Mouse (Mus musculus) hindbrain, embryonic 14.5 days (tissue): ENCODE results near the gene Myo1b. TPM values are rescaled to one million over a fixed set of nuclear protein-coding genes. Genes with fewer than 3 reads are reported as not detected.

Experiments used
- ATAC-seq: fragments of 200-750 bp; cut with Nextera tagmentation; 2 replicates; pipeline ENCODE4 v1.8.0; 2017; ENCODE audit warnings: moderate number of reproducible peaks, mild to moderate bottlenecking, moderate TSS enrichment, moderate library complexity; ENCODE audit not compliant: low FRiP score
- DNase-seq: peaks from one replicate; pipeline ENCODE4 v3.0.0-alpha.2; 2015; ENCODE audit warnings: low spot score
- H3K27ac ChIP-seq: fragments of 300-500 bp; sonication (generic); 2 replicates; pipeline ENCODE4 v1.5.1; 2014; ENCODE audit warnings: mild to moderate bottlenecking, moderate library complexity
- H3K27me3 ChIP-seq: fragments of 300-500 bp; sonication (generic); 2 replicates; pipeline ENCODE4 v1.6.1; 2014; ENCODE audit warnings: mild to moderate bottlenecking, low read length, mixed read lengths; ENCODE audit not compliant: control insufficient read depth, insufficient read depth
- H3K36me3 ChIP-seq: fragments of 300-500 bp; sonication (generic); replicated peaks from 2 replicates; pipeline ENCODE4 v1.6.1; 2014; ENCODE audit not compliant: control insufficient read depth, insufficient read depth
- H3K4me1 ChIP-seq: fragments of 300-500 bp; sonication (generic); replicated peaks from 2 replicates; pipeline ENCODE4 v1.6.1; 2014; ENCODE audit warnings: antibody characterized with exemption, low read length, mixed read lengths; ENCODE audit not compliant: control insufficient read depth, insufficient read depth
- H3K4me2 ChIP-seq: fragments of 300-500 bp; sonication (generic); replicated peaks from 2 replicates; pipeline ENCODE4 v1.6.1; 2014; ENCODE audit warnings: mild to moderate bottlenecking, moderate library complexity
- H3K4me3 ChIP-seq: fragments of 300-500 bp; sonication (generic); replicated peaks from 2 replicates; pipeline ENCODE4 v1.5.1; 2014; ENCODE audit warnings: mild to moderate bottlenecking, low read length
- H3K9ac ChIP-seq: fragments of 300-500 bp; sonication (generic); 2 replicates; pipeline ENCODE4 v1.6.1; 2014
- H3K9me3 ChIP-seq: fragments of 300-500 bp; sonication (generic); 2 replicates; pipeline ENCODE4 v1.6.1; 2016; ENCODE audit warnings: low read length; ENCODE audit not compliant: control insufficient read depth
- WGBS: fragments of 180-500 bp; shearing (Covaris S2); extraction: QIAGEN DNeasy Blood & Tissue Kit; methylation state at CpG from one replicate; pipeline ENCODE4 v1.1.7; 2014; 5-methylcytosine and 5-hydroxymethylcytosine counted together
- polyA plus RNA-seq: library from polyadenylated mRNA; unstranded; fragments of >200 nt; fragmentation: Nextera tagmentation; extraction: Ambion mirVana; gene quantifications from 2 replicates; pipeline ENCODE4 v1.2.1, GENCODE M21; 2014

Myo1b gene
- polyA plus RNA-seq, 1 experiment from 2014 or later = 81.5 TPM

DNA sequence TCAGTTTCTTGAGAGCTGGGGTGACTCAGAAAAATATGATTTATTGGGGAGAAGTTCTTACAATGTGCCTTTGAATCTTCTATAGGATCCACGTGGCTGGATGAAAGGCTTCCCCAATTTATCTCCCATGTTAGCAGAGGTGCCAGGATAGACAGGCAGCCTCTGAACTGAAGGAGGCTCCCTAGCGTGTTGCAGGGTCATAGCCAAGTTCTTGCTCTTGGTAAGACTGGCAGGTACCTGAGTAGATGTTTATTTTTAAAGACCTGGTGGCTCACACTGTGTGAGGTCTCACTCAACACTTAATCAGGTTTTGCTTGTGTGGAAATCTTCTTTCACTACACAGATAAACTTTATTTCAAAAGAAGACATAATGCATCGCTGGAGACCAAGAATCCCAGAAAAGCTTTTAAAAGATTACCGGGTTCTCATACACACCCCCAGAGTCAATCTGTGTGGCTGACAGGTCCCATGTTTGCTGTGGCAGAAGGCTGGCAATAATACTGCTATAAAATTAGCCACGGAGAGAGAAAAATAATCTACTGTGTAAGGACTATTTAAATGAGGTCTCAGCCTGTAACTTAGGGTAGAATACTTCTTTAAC, 176.5 kb downstream of the Myo1b start:
- no peak for ATAC-seq
- no peak overlapping the region for H3K27ac ChIP-seq
- 75% methylated on average over 5 of the region's 5 CpGs for WGBS
- no peak overlapping the region for H3K4me3 ChIP-seq
- H3K4me2 ChIP-seq = no peak overlapping the region
- no peak overlapping the region for H3K9ac ChIP-seq
- no peaks in the 10 kb centered on the region for H3K9me3 ChIP-seq
- no peaks in the 10 kb centered on the region for H3K4me1 ChIP-seq
- DNase-seq = no peak
- no peaks in the 10 kb centered on the region for H3K27me3 ChIP-seq
- H3K36me3 ChIP-seq = no peaks in the 10 kb centered on the region

DNA sequence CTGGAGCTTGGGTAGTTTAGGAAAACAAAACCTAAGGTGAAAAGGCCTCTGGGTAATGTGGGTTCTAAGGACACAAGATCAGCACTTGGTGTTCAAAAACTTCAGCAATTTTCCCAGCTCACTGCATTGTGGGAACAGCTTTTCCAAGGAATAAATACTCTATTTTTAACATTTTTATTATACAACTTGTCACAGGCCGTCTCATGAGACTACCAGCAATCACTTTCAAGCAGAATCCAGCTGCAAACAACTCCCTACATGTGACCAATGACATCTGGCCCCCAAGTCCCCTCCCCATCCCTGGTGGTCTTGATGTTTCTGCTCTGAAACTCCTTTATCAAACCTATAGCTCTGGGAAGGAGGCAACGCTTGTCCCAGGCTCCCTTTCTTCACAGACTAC, 179.0 kb downstream of the Myo1b start:
- Histone ChIP-seq H3K36me3 (no peaks in the 10 kb centered on the region), H3K27me3 (no peaks in the 10 kb centered on the region), H3K9ac (no peak overlapping the region), H3K4me3 (no peak overlapping the region), H3K27ac (no peak overlapping the region), H3K4me1 (no peaks in the 10 kb centered on the region), H3K4me2 (no peak overlapping the region), H3K9me3 (peaks cover 2% of the 10 kb centered on the region; the same call in 1 of the 2 replicates)
- WGBS = 80% methylated on average over 2 of the region's 2 CpGs
- DNase-seq = no peak
- ATAC-seq = no peak

DNA sequence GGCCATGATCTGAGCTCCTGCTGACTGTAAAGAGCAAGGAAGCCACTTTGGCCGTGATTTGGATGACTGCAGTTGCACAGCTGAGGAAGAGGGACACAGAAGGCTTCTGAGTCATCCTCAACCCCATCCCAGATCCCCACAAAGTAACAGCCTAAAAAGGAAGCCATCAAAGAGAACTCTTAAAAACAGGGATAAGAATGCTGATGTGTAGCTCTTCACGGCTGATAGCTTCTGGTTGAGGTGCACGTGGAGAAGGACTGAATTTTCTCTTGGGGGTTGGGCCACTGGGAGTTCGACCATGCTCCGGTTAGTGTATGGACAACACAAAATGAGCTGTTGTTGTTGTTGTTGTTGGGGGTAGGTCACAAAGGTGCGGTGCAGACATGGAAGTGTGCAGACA, 181.2 kb downstream of the Myo1b start:
- H3K4me2 ChIP-seq = no peak overlapping the region
- H3K4me3 ChIP-seq = no peak overlapping the region
- WGBS = 82% methylated on average over 6 of the region's 6 CpGs

DNA sequence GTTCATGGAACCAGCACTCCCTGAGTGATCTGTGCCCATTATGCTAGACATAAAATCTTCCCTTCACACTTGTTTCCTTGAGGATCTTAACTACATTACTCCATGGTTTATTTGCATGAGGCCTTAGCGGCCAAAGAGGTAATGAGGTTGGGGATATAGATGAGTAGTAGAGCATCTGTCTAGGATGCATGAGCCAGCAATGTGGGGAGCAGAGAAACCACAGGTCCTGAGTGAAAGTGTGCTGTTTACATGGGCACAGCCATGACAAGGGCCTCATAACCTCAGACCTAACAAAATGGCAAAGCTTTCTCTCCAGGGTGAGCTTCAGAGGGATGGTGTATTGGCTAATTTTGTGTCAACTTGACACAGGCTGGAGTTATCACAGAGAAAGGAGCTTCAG, 186.5 kb downstream of the Myo1b start:
- Histone ChIP-seq H3K4me1 (no peaks in the 10 kb centered on the region), H3K27me3 (no peaks in the 10 kb centered on the region), H3K4me2 (no peak overlapping the region), H3K9me3 (peaks cover 6% of the 10 kb centered on the region; the same call in 1 of the 2 replicates), H3K36me3 (no peaks in the 10 kb centered on the region), H3K9ac (no peak overlapping the region), H3K27ac (no peak overlapping the region), H3K4me3 (no peak overlapping the region)
- WGBS = 91% methylated on average over 1 of the region's 1 CpGs
- DNase-seq (no peak), ATAC-seq (no peak)

More for the DNA sequence above, 181.2 kb downstream of the Myo1b start:
- DNase-seq = no peak
- peaks cover 6% of the 10 kb centered on the region; the same call in 1 of the 2 replicates for H3K9me3 ChIP-seq
- no peak for ATAC-seq
- H3K27ac ChIP-seq = no peak overlapping the region
- H3K27me3 ChIP-seq = no peaks in the 10 kb centered on the region
- no peak overlapping the region for H3K9ac ChIP-seq
- H3K4me1 ChIP-seq = no peaks in the 10 kb centered on the region
- H3K36me3 ChIP-seq = no peaks in the 10 kb centered on the region

DNA sequence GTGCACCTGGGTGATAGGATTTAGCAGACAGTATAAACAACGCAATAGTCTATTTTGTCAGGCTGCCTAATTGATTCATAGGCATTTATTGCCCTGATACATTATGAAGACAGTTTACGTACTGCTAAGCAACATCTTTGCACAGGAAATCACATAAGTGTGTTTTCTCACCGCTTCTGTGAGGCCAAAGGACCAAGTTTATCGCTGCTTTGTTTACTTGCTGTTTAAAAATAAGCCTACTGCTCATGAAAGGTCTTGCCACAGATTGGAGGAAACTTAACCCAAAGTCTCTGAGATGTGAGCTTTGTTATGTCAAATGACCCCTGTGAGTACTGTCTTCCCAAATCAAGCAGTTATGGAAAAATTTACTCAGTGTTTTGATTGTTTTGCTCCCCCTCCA, 187.1 kb downstream of the Myo1b start:
- ATAC-seq (no peak), DNase-seq (no peak)
- peaks cover 6% of the 10 kb centered on the region; the same call in 1 of the 2 replicates for H3K9me3 ChIP-seq
- H3K27ac ChIP-seq = no peak overlapping the region
- WGBS = 85% methylated on average over 4 of the region's 4 CpGs
- H3K4me2 ChIP-seq = no peak overlapping the region
- H3K36me3 ChIP-seq = no peaks in the 10 kb centered on the region
- H3K4me1 ChIP-seq = no peaks in the 10 kb centered on the region
- H3K4me3 ChIP-seq = no peak overlapping the region
- H3K9ac ChIP-seq = no peak overlapping the region
- no peaks in the 10 kb centered on the region for H3K27me3 ChIP-seq

DNA sequence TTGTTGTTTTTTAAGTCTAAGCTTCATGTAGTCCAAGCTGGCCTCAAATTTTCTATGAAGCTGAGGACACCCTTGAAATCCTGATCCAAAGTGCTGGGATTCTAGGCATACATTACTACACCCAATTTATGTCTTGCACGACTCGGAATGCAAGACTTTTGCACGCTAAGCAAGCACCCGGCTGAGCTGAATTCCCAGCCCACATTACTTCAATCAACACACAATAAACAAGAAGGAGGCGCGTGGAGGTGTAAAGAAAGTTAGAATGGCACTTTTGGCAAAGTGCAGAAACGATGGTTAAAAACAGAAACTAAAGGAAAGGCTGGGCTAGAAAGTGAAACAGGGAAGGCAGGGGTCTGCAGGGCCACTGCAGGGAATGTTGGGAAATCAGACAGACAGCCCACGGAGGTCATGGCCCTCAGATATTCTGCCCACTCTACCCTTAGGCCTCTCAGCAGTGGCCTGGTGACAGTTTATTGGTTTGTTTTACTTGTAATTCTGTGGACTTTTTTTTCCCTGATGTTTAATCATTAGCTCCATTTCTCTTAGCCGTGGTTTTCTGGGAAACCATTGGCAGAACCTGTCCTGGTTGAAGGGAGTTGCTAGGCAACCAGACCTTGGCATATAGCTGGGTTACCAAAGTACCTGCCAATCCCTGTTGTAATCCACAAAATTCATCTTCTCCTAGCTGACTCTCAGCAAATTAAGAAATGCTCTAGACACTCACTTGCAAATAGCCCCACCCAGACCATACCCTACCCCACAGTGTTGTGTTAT, 195.8 kb downstream of the Myo1b start:
- ATAC-seq (no peak), DNase-seq (peak; percentile 40)
- Histone ChIP-seq H3K27ac (no peak overlapping the region), H3K27me3 (no peaks in the 10 kb centered on the region), H3K4me1 (0 out of 2 replicates have a peak, but pooled peaks cover 5% of the 10 kb centered on the region), H3K9ac (no peak overlapping the region), H3K36me3 (no peaks in the 10 kb centered on the region), H3K4me2 (no peak overlapping the region), H3K4me3 (no peak overlapping the region), H3K9me3 (no peaks in the 10 kb centered on the region)
- WGBS = 56% methylated on average over 9 of the region's 9 CpGs

DNA sequence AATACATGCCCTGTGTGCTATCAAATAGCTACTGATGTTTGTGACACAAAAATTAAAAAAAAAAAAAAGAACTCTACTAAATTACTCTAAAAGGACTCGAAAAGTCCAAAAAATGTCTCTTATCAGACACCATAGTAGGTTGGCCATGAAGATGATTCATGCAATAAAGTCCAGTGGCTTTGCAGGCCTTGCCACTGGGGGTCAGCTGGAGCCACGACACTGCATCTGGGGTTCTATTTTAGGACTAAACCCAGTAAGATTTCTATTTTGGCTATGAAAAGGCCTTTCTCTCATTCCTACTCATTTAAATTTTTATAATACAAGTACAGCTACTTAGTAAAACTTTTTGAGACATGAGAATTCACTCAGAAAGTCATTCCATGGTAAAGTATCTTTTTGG, 205.0 kb downstream of the Myo1b start:
- Histone ChIP-seq H3K9me3 (no peaks in the 10 kb centered on the region), H3K4me2 (no peak overlapping the region), H3K9ac (no peak overlapping the region), H3K27me3 (no peaks in the 10 kb centered on the region), H3K4me3 (no peak overlapping the region), H3K36me3 (no peaks in the 10 kb centered on the region), H3K27ac (no peak overlapping the region), H3K4me1 (no peaks in the 10 kb centered on the region)
- 84% methylated on average over 2 of the region's 2 CpGs for WGBS
- no peak for ATAC-seq
- no peak for DNase-seq

DNA sequence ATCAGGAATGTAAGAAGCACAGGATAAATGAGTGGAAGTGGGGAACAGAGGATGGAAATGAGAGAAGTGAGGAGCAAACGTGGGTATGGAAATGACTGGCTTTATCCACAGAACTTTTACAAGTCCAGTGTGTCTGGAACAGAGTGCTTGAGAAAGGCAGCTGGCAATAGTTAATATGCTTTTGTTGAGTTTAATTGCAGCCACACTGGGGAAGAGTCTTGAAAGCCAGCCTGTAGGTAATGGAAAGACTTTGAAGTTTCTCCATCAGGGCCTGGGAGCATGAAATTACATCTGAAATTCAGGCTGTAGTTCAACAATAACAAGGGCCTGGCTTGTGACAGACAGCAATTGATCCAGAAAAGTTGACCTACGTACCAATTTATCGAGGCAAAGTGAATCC, 209.8 kb downstream of the Myo1b start:
- WGBS = 86% methylated on average over 3 of the region's 3 CpGs
- DNase-seq (no peak), ATAC-seq (no peak)
- Histone ChIP-seq H3K4me3 (no peak overlapping the region), H3K4me2 (no peak overlapping the region), H3K27me3 (no peaks in the 10 kb centered on the region), H3K9ac (no peak overlapping the region), H3K36me3 (no peaks in the 10 kb centered on the region), H3K9me3 (no peaks in the 10 kb centered on the region), H3K4me1 (no peaks in the 10 kb centered on the region), H3K27ac (no peak overlapping the region)

DNA sequence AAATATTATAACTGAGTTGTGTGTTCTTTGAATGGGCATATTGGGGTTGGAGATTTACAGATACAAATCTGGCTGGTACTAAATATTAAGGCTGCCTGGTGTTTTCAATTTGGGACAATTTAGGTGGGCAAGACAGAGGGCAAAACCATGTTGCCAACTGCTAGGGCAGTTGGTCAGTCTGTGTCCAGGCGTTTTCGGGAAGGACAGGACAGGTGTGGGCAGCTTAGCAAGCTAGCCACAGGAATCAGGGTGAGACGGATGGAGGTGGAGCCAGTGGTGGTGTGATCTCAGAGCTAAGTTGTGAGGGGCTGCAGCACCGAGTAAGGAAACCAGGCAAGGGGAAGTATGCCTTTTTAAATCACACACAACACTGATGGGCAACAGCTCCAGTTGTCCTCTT, 211.3 kb downstream of the Myo1b start:
- no peaks in the 10 kb centered on the region for H3K4me1 ChIP-seq
- no peaks in the 10 kb centered on the region for H3K9me3 ChIP-seq
- no peaks in the 10 kb centered on the region for H3K27me3 ChIP-seq
- no peak overlapping the region for H3K9ac ChIP-seq
- ATAC-seq = no peak
- no peak overlapping the region for H3K4me2 ChIP-seq
- no peak for DNase-seq
- no peak overlapping the region for H3K4me3 ChIP-seq
- H3K36me3 ChIP-seq = no peaks in the 10 kb centered on the region
- 85% methylated on average over 4 of the region's 4 CpGs for WGBS
- no peak overlapping the region for H3K27ac ChIP-seq
